Mouse (Mus musculus) lung, postnatal 14 days (tissue): Measurements from ENCODE around the gene Clec12b.
"Not testable (repeated sequence)": the region's sequence is repeated elsewhere in the genome, so short reads cannot be mapped to it uniquely, and the experiment has no call there.

Source experiments
- DNase-seq: peaks from one replicate; pipeline ENCODE4 v3.0.0; 2021

Gene Clec12b

DNA sequence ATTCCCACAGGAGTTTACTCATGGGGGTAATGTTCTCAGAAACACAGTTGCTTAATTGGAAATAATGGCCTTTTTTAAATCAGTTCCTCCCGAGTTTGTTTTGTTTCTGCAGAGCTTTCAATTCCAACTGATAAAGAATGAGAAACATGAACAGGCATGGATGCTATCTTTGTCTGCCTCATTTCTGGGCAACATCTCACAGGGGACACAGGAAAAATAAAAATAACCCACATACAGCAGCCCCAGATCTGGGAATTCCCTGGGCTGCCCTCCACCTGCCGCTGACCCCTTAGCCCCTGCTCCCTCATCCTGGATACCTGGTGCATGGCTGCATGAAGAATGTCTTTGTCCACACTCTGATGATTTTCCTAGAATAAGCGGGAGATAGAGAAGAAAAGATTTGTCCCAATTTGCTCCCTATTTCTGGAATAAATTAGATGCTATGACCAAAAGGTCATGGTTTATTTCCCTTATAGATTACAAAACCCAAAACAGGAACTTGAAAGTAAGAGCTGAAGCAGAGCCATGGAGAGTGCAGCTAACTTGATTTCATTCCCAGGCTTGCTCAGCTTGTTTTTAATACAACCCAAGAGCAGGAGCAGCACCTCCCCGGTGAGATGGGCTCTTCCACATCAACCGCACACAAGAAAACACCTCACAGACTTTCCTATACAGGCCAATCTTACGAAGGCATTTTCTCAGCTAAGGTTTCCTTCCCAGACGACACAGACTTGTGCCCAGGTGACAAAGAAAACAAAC lies 16.1 kb downstream of the Clec12b start:
- no peak for DNase-seq

- peak; percentile 60 for DNase-seq
Measured at GRCm38 (mm10) chr6:129365959-129366359, 19.7 kb downstream of the Clec12b start.

- no peak for DNase-seq
Measured at GRCm38 (mm10) chr6:129363942-129364341, 21.7 kb downstream of the Clec12b start.

DNA sequence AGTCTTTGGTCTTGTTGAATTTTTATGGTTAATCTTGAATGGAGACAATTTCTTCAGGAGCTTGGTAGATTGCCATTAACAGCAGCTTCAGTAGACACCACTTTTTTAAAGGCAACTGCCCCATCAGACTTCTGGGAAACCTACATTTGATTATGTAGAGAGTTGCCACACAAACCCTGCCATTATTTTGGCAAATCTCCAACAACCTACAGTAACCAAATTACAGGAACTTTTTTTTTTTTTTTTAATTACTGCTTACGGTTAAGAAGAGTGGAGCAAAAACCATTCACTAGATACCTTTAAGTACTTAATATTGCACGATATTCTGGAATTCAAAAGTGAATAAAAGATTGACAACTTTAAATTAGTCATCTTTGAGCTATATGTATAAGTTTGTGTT lies 26.2 kb downstream of the Clec12b start:
- no peak for DNase-seq

DNA sequence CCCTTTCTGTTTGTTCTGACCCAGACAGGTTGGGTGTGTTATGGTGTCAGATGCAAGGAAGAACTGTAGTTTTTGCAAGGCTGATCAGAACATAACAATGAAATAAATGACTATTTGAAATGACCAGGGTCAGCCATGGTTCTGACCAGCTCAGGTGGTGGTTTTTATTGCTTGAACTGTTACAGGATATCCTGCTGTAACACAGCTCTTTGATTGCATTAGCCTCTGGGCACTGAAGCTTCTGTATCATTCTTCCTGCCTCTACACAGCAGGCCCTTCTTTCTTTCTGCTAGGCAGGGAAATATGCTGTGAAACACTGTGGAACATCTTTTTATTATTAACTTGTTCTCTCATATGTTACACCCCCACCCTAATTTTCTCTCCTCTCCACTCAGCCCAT lies 29.2 kb downstream of the Clec12b start:
- no peak for DNase-seq

- DNase-seq = no peak
Measured at GRCm38 (mm10) chr6:129355774-129356173, 29.9 kb downstream of the Clec12b start.

- no peak for DNase-seq
Measured at GRCm38 (mm10) chr6:129351091-129351490, 34.6 kb downstream of the Clec12b start.

- peak; percentile 9 for DNase-seq
Measured at GRCm38 (mm10) chr6:129349524-129350352, 35.9 kb downstream of the Clec12b start.

DNA sequence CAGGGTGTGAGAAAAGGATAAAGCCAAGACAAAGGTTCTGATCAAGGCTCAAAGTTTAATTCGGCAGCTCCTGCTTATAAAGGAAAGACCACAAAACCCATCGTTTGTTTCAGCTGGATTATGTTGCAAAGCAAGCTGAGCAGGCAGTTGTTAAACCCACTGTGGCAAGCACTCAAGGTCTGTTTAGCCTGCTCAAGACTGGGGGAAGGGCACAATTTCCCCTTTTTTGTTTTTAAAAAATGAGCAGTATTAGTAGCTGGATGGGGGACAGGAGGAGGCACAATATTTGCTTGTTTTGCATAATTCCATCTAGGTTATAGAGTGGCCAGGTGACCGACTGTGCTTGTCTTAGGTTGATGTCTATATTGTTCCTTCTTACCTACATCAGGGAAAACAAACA lies 41.3 kb downstream of the Clec12b start:
- DNase-seq = no peak

- not testable (repeated sequence) for DNase-seq
Measured at GRCm38 (mm10) chr6:129342391-129342790, 43.3 kb downstream of the Clec12b start, which contains the start of gene Clec12a. Clec12a (plus strand) TSS chr6:129342691.

- DNase-seq = no peak
Measured at GRCm38 (mm10) chr6:129337751-129338150, 47.9 kb downstream of the Clec12b start.

DNA sequence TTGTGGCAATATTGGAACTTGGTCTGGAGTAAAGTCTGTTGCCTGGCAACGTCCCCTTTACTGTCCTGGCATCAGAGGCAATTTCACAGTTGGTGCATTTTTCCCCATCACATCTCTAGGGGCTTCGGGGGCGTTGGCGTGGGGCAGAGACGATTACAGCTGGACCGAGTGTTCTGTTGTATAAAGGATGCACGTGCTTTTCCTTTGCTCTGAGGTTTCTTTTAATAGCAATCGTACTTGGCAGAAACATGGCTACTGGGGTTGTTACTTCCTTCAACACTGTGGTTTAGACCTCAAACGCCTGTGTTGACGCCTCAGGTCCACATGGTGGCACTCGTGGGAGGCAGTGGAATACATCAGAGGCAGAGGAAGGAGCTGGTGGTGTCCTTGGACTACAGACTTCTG lies 52.0 kb downstream of the Clec12b start:
- DNase-seq = peak; percentile 64

- DNase-seq = no peak
Measured at GRCm38 (mm10) chr6:129331610-129332009, 54.1 kb downstream of the Clec12b start, which contains the start of gene 4922502D21Rik. 4922502D21Rik (minus strand) TSS chr6:129331796.

- no peak for DNase-seq
Measured at GRCm38 (mm10) chr6:129326568-129327150, 59.0 kb downstream of the Clec12b start.

- no peak for DNase-seq
Measured at GRCm38 (mm10) chr6:129326016-129326415, 59.7 kb downstream of the Clec12b start.
